Mouse (Mus musculus) left cerebral cortex, postnatal 14 days (tissue): Measurements from ENCODE around the gene BC025920. TPM values are rescaled to one million over a fixed set of nuclear protein-coding genes. Genes with fewer than 3 reads are reported as not detected.

ENCODE experiments used
- total RNA-seq, 2 experiments: library from RNA; stranded (reverse); gene quantifications; 2 replicates each; pipeline ENCODE4 v1.2.3; 2021

The BC025920 gene
- total RNA-seq, 2 experiments from 2014 or later: 1.9 to 2.2 TPM

Other genes starting within 250 kb of the BC025920 start
- gene Mfsd12, start 248.8 kb upstream of the BC025920 start, total RNA-seq: 10 to 100 TPM; 37.8 to 38.9 TPM
- gene 4930404N11Rik, start 240.5 kb upstream of the BC025920 start, total RNA-seq: 1 to 10 TPM in 1 of 2 experiments, under 1 TPM in 1; 0.93 to 1.3 TPM
- 10 to 100 TPM; 74.8 to 80.3 TPM for gene Fzr1, start 227.8 kb upstream of the BC025920 start, total RNA-seq
- gene Dohh, start 221.8 kb upstream of the BC025920 start, total RNA-seq: 10 to 100 TPM; 82.4 to 88.6 TPM
- gene Gm48551, start 221.8 kb upstream of the BC025920 start, total RNA-seq: 1 to 10 TPM; 2.4 to 3.2 TPM
- gene Gm48552, start 217.3 kb upstream of the BC025920 start, total RNA-seq: 1 to 10 TPM; 2.8 to 4.7 TPM
- gene Smim24, start 213.2 kb upstream of the BC025920 start, total RNA-seq: 1 to 10 TPM; 1.8 to 1.9 TPM
- gene Nfic, start 150.6 kb upstream of the BC025920 start, total RNA-seq: 10 to 100 TPM; 67.0 to 69.8 TPM
- gene Celf5, start 123.6 kb upstream of the BC025920 start, total RNA-seq: 100 to 1,000 TPM; 280 to 299 TPM
- gene Ncln, start 109.9 kb upstream of the BC025920 start, total RNA-seq: 100 to 1,000 TPM in 1 of 2 experiments, 10 to 100 TPM in 1; 80.2 to 104 TPM
- gene S1pr4, start 106.1 kb upstream of the BC025920 start, total RNA-seq: under 1 TPM; 0.33 to 0.44 TPM
- gene Gna15, start 82.0 kb upstream of the BC025920 start, total RNA-seq: 1 to 10 TPM; 2.2 to 3.2 TPM
- gene Gna11, start 61.1 kb upstream of the BC025920 start, total RNA-seq: 100 to 1,000 TPM; 102 to 109 TPM
- gene Aes, start 46.8 kb upstream of the BC025920 start, total RNA-seq: 100 to 1,000 TPM; 573 to 615 TPM
- 10 to 100 TPM; 14.1 to 15.9 TPM for gene Tle2, start 31.7 kb upstream of the BC025920 start, total RNA-seq
- gene Tle6, start 5.2 kb upstream of the BC025920 start, total RNA-seq: 1 to 10 TPM; 1.3 to 2.7 TPM
- 10 to 100 TPM; 23.6 to 25.1 TPM for gene Sirt6, start 21.5 kb downstream of the BC025920 start, total RNA-seq
- 10 to 100 TPM; 31.9 to 34.5 TPM for gene Ankrd24, start 22.3 kb downstream of the BC025920 start, total RNA-seq
- gene Gm10778, start 42.8 kb downstream of the BC025920 start, total RNA-seq: 1 to 10 TPM; 4.8 TPM
- gene Zfp433, start 98.6 kb downstream of the BC025920 start, total RNA-seq: 10 to 100 TPM; 10.1 to 11.3 TPM
- 1 to 10 TPM; 6.4 to 6.8 TPM for gene Gm3055, start 164.9 kb downstream of the BC025920 start, total RNA-seq
- 1 to 10 TPM; 2.2 to 2.4 TPM for gene Gm4767, start 205.9 kb downstream of the BC025920 start, total RNA-seq